Mouse (Mus musculus) frontal cortex, adult (tissue): ENCODE results near the gene AF067063.
A peak's percentile ranks its signal among the peaks of the same experiment; 100 is the strongest.
"Not testable (repeated sequence)": the region's sequence is repeated elsewhere in the genome, so short reads cannot be mapped to it uniquely, and the experiment has no call there.

ENCODE experiments used
- ATAC-seq: cut with Nextera tagmentation; 2 replicates; pipeline ENCODE4 v1.9.2; 2017; ENCODE audit warnings: mild to moderate bottlenecking, moderate library complexity, mixed read lengths; ENCODE audit not compliant: low TSS enrichment

Gene AF067063

GRCm38 (mm10) chr13:119830116-119830515, at the start of gene AF067063:
AF067063 (minus strand) TSS chr13:119830216.
- ATAC-seq = not testable (repeated sequence)

DNA sequence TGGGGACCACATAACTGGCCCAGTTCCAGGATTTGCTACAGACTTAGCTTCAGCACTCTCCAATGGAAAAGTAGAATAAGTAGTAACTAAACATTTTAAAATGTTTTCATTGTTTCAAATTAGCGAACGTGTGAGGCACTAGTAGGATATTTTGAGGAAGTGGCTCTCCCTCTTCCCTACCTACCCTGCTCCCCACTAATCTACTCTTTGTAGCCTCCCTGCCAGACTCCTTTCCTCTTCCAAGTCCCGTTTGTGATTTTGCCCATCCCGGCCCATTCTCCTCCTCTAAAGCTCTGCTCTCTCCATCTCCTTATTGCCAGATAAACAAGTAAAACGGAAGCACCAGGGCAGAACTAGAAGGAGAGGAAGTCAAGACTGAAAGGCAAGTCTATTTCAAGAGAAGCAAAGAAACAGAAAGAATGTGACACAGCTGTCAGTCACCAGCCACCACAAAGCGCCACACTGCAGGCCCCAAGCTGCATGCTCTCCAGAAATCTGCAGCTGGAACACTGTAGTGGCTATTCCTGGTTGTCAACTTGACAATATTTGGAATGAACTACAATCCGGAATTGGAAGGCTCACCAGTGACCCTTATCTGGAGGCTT, 34.5 kb upstream of the AF067063 start:
- not testable (repeated sequence) for ATAC-seq

- not testable (repeated sequence) for ATAC-seq
Observed at GRCm38 (mm10) chr13:119862399-119862798, 32.4 kb upstream of the AF067063 start.

DNA sequence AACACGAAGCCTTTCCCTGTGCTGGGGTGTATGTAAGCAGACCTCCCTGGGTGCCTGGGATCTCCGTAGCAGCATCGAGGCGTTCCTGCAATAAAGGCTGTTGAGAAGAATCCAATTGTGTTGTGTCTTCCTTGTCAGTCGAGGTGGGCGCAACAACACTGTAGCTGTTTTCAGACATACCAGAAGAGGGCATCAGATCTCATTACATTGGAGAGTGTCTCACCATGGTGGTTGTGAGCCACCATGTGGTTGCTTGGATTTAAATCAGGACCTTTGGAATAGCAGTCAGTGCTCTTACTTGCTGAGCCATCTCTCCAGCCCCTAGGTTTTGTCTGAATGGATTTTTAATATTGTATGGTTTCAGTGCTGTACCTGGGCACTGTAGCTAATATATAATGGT, 10.0 kb upstream of the AF067063 start:
- peak; percentile 66 for ATAC-seq

- ATAC-seq = peak; percentile 54; the same call in 1 of the 2 replicates
Observed at GRCm38 (mm10) chr13:119837719-119838337, 7.8 kb upstream of the AF067063 start.

GRCm38 (mm10) chr13:119836324-119836811, 6.4 kb upstream of the AF067063 start:
- peak; percentile 75 for ATAC-seq

GRCm38 (mm10) chr13:119835320-119836056, 5.5 kb upstream of the AF067063 start, which contains the start of gene D13Ertd608e:
D13Ertd608e (plus strand) TSS chr13:119836006.
- ATAC-seq = peak; percentile 70; the same call in 1 of the 2 replicates

- ATAC-seq = no peak
Observed at GRCm38 (mm10) chr13:119817579-119818206, 12.3 kb downstream of the AF067063 start.

DNA sequence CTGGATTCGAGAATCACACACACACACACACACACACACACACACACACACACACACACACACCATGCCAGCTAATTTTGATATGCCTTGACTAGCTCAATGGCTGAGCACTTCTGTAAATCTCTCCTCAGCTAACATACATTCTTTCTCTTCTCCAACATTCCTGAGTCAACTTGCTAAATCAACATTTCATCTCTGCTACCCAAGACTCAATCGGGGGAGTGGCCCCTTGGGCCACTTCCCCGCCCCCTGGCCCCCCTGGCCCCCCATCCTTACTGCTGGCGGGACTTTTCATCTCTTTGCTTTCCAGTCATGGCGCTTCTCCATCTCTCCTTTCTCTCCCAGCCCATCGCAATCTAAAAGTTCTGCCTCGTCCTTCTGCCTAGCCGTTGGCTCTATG, 13.2 kb downstream of the AF067063 start:
- ATAC-seq = no peak

DNA sequence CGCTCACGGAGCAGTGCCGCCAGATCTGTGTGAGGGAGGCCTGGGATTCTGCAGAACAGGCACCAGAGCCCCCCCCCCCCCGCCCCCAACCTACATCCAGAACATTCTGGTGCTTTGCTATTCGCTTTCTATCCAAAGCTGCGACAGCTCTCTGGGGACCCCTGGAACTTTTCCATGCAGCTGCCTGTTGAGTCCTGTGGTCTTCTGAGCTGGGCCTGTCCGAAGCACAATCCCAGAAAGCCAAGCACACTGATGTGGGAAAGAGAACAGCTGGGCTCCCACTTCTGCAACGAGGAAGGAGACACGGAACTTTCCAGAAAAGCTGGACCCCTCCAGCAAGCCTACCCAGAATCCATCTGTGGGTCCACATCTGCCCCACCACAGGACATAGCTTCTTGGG, 20.0 kb downstream of the AF067063 start:
- ATAC-seq = no peak

DNA sequence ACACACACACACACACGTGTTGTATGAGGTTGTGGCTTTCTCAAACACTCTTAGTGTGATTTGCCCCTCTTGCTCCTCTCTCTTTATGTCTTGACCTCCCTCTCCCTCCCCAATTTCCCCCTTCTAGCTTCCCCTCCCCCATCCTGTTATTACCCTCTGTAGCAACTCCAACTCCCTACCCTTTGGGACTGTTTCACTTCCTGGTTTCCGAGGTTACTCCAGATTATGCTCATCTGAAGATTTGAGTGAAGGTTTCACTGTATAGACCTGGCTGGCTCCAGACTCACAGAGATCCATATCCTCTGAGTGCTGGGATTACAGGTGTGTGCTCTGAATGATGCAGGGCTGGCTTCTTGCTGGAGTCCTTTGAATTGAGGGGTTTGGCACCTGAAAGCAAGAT, 21.1 kb downstream of the AF067063 start:
- no peak for ATAC-seq

DNA sequence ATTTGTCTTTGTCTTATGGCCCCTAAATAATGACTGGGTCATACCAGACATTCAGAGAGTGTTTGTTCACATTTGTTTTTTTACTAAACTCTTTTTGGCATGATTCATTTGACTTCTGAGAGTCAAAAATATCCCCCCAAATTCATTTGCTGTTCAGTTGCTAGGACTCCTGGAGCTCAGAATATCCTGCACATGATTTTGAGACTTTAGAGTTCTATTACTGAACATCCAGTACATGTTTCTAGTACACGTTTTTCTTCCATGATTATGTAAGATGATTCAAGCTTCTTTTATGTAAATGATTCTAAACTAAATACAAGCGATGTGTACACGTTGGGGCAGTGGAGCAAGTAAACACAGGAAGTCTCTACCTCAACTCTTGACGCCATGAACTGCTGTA, 32.4 kb downstream of the AF067063 start:
- ATAC-seq = peak; percentile 56; the same call in 1 of the 2 replicates

GRCm38 (mm10) chr13:119792791-119793404, 37.1 kb downstream of the AF067063 start:
- no peak for ATAC-seq

DNA sequence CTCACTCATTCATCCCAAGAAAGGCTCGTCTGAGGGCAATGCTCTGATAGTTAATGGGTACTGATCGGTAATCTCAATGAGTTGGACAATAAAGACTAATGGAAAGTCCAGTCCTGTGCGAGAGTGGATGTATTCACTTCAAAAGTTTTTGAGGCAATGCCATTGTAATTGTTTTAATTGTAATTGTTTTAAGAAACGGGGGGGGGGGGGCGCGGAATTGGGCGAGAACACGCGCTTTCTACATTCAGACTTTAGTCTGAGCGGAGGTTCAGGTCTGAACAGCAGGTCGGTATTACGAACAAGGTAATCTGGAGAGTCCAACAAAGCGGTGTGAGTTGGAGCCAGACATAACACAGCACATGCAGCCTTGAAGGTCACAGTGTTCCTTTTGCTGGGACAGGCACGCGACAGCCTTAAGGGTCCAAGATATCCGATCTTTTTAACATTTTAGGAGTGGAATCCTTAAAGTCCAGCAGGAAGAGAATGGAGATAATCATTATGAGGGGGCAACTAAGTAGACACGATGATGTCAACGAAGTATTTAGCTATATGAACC, 38.4 kb downstream of the AF067063 start:
- ATAC-seq = no peak

GRCm38 (mm10) chr13:119790761-119791579, 39.0 kb downstream of the AF067063 start, which contains the start of gene Zfp131:
Zfp131 (minus strand) TSS chr13:119790889.
- peak; percentile 97 for ATAC-seq

GRCm38 (mm10) chr13:119789851-119790717, 39.9 kb downstream of the AF067063 start:
- ATAC-seq = peak; percentile 32

DNA sequence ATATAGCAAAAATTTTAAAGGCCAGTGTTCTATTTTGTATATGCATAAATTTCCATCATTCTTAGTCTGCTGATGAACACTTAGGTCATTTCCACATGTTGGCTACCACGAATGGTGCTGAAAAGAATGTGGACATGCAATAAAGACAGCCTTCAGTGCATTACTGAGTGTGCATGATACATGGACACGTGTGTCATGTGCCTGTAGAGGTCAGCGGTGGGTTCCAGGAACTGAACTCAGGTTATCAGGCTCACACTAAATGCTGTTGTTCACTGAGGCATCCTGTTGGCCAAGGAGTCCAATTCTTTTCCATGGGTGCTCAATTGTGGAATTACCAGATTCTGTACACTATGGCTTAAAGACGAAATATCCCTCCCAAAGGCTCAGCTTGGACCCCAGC, 46.4 kb downstream of the AF067063 start:
- no peak for ATAC-seq
